Mouse (Mus musculus): ENCODE results near the gene Cc2d2a.

Gene Cc2d2a

DNA sequence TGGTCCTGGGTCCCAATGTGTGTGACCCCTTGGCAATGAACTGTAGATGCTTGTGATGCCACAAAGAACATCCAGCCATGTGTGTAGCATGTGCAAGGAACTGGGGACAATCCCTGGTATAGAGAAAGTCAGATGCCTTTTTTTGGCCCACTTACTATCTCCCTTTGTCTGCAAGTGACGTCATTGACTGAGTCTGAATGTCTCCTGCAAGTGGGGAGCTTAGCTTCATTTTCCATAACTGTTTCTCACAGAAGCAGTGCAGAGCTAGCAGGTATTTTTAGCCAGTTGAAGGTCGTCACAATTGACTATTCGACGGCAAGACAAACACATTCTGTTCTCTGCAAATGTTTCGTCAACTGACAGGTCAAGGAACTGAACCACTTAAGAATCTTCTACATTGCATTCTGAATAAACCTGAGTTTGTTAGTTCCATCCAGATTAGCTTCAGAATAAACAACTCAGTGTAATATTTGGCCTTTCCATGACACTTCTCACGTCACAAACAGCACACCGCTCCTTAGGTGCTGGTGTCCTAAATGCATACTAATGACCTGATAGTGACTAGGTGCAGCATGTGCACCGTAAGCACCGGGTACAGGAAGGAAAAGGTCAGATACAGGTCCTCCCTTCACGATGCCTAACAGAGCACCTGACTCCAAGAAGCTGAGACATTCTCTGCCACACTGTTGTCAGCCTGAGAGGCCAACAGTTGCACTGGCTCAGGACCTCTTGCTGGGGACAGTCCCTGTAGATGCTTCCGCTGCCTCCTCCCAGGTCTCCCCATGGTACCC is 66.4 kb downstream of the Cc2d2a start:
- no peak for DNase-seq (ENCODE audit: low spot score in 2 of 2)

DNA sequence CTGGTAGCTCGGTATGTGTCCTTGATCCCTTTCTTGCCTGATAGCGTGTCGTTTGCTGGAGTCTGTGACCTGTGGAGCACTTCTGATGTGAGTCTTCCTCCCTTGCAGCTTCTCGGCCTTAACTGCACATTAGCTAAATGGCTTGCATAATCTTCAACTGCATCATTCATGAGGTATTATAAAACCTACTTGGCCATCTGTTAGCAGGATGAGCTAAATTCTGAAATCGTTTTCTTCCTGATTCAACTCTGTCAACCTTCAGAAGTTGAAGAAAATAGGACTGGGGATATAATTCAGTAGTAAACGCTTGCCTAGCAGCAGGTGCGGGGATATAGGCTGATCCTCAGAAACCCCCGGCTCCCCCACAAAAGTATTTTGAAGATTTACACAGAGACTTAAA is 70.2 kb downstream of the Cc2d2a start:
- DNase-seq (ENCODE audit: low spot score in 2 of 2): no peak

- DNase-seq (ENCODE audit: low spot score in 2 of 2): no peak
Measured at GRCm38 (mm10) chr5:43744187-43744586, 82.0 kb downstream of the Cc2d2a start.

- no peak for DNase-seq (ENCODE audit: low spot score in 2 of 2)
Measured at GRCm38 (mm10) chr5:43745156-43745555, 83.0 kb downstream of the Cc2d2a start.

DNA sequence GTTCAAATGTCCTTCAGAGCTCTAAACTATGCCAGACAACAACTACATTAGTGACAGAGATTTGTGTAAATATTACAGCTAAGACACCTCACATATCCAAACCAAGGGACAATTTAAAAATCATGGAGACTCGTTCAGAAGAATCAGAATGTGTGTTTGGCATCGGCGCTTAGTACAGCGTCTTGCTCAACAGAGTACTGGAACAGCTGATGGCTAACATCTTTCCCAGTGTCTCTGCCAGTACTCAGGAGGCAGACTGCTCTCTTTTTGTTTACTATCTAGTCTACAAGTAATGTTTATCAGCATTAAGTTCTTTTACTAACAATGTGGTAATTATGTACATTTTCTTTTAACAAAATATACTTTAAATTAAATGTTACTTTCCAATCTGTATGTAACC is 85.9 kb downstream of the Cc2d2a start:
- DNase-seq (ENCODE audit: low spot score in 2 of 2): no peak

DNA sequence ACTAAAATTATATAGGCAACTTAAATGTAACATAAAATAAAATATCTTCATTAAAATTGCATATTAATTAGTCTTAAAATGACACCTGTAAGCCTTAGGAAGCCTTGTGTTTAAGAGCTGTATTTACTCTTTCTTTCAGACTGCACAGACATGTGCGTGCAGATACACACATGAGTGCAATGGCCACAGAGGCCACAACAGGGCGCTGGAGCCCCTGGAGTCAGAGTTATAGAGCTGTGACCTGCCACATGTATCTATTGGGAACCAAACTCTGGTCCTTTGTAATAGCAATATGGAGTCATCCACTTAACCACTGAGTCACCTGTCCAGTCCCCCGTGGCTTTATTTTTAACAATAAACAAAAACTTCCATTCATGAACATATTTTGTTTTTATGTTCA is 86.9 kb downstream of the Cc2d2a start:
- DNase-seq (ENCODE audit: low spot score in 2 of 2): no peak

DNA sequence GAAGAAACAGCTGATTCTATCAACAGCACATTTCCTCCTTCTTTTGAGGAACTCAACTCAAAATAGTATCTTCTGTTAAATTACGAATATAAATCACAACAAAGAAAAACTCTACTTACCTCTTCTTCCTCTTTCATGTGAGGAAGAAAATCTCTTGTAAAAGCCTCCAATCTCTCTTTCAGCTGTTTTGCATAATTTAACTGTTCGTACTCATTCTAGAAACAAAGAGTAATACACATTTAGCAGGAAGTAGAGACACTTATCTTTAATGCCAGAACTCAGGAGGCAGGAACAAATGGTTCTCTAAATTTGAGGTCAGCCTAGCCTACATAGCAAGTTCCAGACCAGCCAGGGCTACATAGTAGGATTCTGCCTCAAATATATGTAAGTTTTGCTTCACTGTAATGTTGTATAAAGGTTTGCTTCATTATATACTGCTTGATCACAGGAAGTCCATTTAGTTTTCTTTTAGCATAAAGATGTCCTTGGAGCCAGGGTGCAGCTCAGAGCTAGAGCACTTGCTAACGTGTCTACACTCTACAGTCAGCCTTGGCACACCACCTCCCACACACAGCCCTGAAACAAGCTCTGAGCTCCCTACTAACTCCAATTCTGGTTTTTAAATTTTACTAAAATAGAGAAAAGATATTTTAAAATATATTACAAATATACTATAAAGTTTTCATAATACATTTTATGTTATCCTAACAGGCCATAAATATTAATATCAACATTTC is 108.6 kb downstream of the Cc2d2a start:
- DNase-seq (ENCODE audit: low spot score in 2 of 2): no peak

DNA sequence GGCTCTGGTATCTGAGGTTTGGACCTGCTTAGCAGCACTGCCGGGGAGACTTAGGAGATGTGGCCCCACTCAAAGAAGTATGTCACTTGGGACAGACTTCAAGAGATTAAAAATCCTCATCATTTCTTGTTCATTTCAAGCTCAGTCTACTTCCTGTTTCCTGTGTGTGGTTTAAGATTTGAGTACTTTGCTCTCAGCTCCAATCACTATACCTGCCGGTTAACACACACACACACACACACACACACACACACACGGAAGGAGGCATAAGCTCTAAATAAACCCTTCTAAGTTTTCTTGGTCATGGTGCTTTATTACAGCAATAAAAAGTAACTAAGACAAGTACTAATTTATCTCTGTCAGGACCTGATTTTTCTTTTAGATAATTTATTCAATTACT is 109.4 kb downstream of the Cc2d2a start:
- peak in 1 of 2 experiments; percentile 11 for DNase-seq (ENCODE audit: low spot score in 2 of 2)

- no peak for DNase-seq (ENCODE audit: low spot score in 2 of 2)
Measured at GRCm38 (mm10) chr5:43776407-43776806, 114.3 kb downstream of the Cc2d2a start.

GRCm38 (mm10) chr5:43776993-43777392 is 114.8 kb downstream of the Cc2d2a start:
- no peak for DNase-seq (ENCODE audit: low spot score in 2 of 2)

GRCm38 (mm10) chr5:43778583-43778982 is 116.4 kb downstream of the Cc2d2a start:
- no peak for DNase-seq (ENCODE audit: low spot score in 2 of 2)

- peak; percentile 26 to 29 for DNase-seq (ENCODE audit: low spot score in 2 of 2)
Measured at GRCm38 (mm10) chr5:43781423-43781976, 119.4 kb downstream of the Cc2d2a start.

DNA sequence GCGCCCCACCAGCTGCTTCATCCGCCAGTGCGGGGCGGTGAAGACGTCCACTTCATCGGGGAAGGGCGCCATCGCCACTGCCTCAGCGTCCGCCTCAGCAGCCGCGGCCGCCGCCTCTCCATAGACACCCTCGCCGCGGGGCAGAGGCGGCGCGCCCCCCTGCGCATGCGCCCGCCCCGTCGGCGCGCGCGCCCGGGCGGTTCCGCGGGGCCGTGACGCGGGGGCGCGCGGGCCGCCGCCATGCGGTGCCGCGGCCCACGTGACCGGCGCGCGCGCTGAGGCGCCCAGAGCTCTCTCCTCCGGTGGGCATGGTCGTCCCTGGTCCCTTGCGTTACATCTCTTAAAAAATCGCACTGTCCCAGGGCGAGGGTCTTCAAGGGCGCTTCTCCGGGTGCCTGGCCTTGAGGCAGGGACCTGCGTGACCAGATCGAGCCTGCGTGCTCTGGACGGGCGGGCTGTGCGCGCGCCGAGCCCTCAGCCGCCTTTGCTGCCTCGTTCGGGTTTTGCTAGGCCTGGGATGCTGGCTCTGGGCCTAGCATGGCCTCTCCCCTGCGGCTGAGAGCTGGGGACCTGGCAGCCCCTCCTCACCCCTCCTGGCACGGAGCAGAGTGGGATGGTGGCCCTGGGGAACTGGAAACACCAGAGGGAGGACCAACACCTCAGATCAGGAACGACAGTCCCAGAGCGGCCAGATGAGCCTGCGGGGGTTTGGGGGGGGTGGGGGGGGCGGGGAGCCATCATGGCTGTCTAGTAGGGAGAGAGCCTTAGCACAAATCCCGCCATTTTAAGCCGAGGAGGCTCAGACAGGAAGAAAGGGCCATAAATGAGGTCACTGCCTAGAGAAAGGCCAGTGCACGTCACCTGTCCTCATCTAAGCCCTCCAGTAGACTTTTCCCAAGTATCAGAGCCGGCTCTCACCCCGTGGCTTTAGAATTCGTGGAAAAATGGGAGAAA is 120.1 kb downstream of the Cc2d2a start:
- DNase-seq (ENCODE audit: low spot score in 2 of 2): peak; percentile 71 to 79

GRCm38 (mm10) chr5:43783996-43784395 is 121.8 kb downstream of the Cc2d2a start:
- no peak for DNase-seq (ENCODE audit: low spot score in 2 of 2)

- DNase-seq (ENCODE audit: low spot score in 2 of 2): no peak
Measured at GRCm38 (mm10) chr5:43786607-43787006, 124.5 kb downstream of the Cc2d2a start.

DNA sequence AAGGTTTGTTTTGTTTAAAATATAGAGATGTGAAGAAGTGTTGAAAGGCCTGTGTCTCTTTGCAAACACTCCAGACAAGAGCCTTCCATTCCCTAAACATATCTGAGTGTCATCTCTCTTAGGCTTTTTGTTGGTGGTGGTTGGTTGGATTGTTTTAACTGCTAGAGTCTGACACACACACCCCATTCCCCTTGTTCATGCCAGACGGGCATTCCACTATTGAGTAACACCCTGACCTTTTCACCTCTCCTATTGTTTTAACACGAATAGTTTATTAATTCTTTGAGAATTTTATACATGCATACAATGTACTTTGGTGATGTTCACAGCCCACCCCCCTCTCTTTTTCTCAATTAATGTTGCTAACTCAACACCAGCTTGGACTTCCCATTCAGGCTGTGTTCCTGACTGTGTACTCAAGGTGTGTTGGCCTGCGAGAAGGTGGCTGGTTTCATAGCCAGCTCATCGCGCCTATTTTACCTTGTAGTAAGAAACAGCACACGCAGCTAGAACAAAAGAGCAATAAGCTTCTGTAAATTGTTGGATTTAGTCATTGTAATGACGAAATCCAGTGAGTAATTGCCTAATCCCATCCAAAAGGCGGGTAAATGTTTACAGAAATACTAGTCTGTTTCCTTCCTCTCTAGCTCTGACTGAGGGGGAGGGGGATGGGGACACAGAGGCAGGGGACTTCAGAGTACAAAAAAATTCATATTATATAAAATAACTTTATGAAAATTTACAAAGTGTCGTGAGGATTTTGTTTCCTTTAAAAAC is 126.0 kb downstream of the Cc2d2a start:
- DNase-seq (ENCODE audit: low spot score in 2 of 2): no peak

All from thymus, postnatal 10 days (tissue).